In the genomic region with DNA sequence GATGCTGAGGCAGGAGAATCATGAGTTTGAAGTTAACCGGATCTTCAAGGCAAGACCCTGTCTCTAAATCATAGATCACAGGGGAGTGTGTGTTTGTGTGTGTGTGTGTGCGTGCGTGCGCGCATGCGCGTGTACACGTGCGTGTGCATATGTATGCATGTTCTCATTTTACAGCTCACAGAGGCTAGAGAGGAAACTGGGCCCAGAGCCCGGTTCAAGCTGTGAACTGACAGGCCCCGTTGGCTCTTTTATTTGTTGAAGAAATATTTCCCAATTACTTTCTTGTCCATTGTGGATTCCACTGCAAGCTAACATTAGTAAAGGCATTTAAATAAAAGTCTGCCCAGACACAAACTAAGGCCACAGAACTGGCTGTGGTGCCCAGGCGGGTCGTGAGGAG, we compare ENCODE assay signal across 14 mouse cellular contexts.
DNase-seq lines count a peak whose midpoint lies in the region; ATAC-seq and TF ChIP-seq lines count a peak whose summit lies in the region.
"Had no signal": no experiment of that assay in that cellular context is flagged by ENCODE, and none has a peak within 500 bp of the region (broad histone marks: within the 10 kb centered on the region; RNA-seq: fewer than 3 reads in every experiment).

No protein-coding gene starts in this region.

- peaks cover 11% of the 10 kb centered on the region for H3K27me3 ChIP-seq in liver, embryonic 13.5 days
- H3K27me3 ChIP-seq in hindbrain, postnatal 0 days (ENCODE audit: insufficient read depth, low read length) = no peaks in the 10 kb centered on the region
- H3K27me3 ChIP-seq: intestine, embryonic 15.5 days had no signal

- WGBS in liver, embryonic 13.5 days (ENCODE audit: insufficient replicate concordance) = 88% methylated on average over 13 of the region's 13 CpGs
- WGBS in hindbrain, postnatal 0 days = 49% methylated on average over 13 of the region's 13 CpGs

- H3K4me1 ChIP-seq in liver, embryonic 13.5 days (replicated peaks) = peaks cover 76% of the 10 kb centered on the region
- H3K4me1 ChIP-seq in hindbrain, postnatal 0 days (ENCODE audit: insufficient read depth, low read length) = no peaks in the 10 kb centered on the region
- H3K4me1 ChIP-seq: intestine, embryonic 15.5 days had no signal

- peak overlapping the region; percentile 51; the same call in 1 of the 2 replicates for H3K9ac ChIP-seq in liver, embryonic 13.5 days
- H3K9ac ChIP-seq in hindbrain, postnatal 0 days (replicated peaks; ENCODE audit: low read length) = no peak overlapping the region
- H3K9ac ChIP-seq: intestine, embryonic 15.5 days had no signal

- DNase-seq in cerebellum, postnatal 14 days = peak; percentile 43 to 51
- DNase-seq in cerebellum, adult 9-11 months = no peak
- no peak for DNase-seq in liver, embryonic 13.5 days
- DNase-seq in liver (no peak), NIH3T3 (ENCODE audit: low read depth) (peak; percentile 26)
- DNase-seq in hindbrain, postnatal 0 days (ENCODE audit: low spot score) = peak; percentile 70
- DNase-seq in urinary bladder, postnatal 10 days (ENCODE audit: low spot score) = no peak
- DNase-seq: embryo, embryonic 11 days; gastrocnemius, postnatal 25 days; kidney, postnatal 36 days had no signal

- TF ChIP-seq CTCF in hindbrain, postnatal 0 days (IDR thresholded peaks at IDR 0.05; ENCODE audit: low read depth) = no peak

- no peaks in the 10 kb centered on the region for H3K9me3 ChIP-seq in liver, embryonic 13.5 days (replicated peaks)
- H3K9me3 ChIP-seq in hindbrain, postnatal 0 days (ENCODE audit: low read length) = no peaks in the 10 kb centered on the region
- H3K9me3 ChIP-seq: G1E; intestine, embryonic 15.5 days had no signal

- ATAC-seq in liver, embryonic 13.5 days (ENCODE audit: low read depth) = no peak
- ATAC-seq in hindbrain, postnatal 0 days = peak; percentile 61; the same call in 1 of the 2 replicates
- no peak for ATAC-seq in frontal cortex, adult (ENCODE audit: low TSS enrichment)
- ATAC-seq: activated CD4-positive, CD25-positive, alpha-beta regulatory T cell, adult 4 months; intestine, embryonic 15.5 days had no signal

- H3K4me2 ChIP-seq in liver, embryonic 13.5 days = no peak overlapping the region
- H3K4me2 ChIP-seq in hindbrain, postnatal 0 days (ENCODE audit: low read depth, low read length) = no peak overlapping the region
- H3K4me2 ChIP-seq: intestine, embryonic 15.5 days had no signal

- H3K36me3 ChIP-seq in liver, embryonic 13.5 days = no peaks in the 10 kb centered on the region
- H3K36me3 ChIP-seq in hindbrain, postnatal 0 days (ENCODE audit: insufficient read depth, low read length) = no peaks in the 10 kb centered on the region
- H3K36me3 ChIP-seq: G1E; intestine, embryonic 15.5 days had no signal

- H3K27ac ChIP-seq in liver, embryonic 13.5 days = peak overlapping the region; percentile 60
- peak overlapping the region; percentile 5; the same call in 1 of the 2 replicates for H3K27ac ChIP-seq in hindbrain, postnatal 0 days
- H3K27ac ChIP-seq: intestine, embryonic 15.5 days had no signal

- H3K4me3 ChIP-seq in liver, embryonic 13.5 days (replicated peaks) = no peak overlapping the region
- H3K4me3 ChIP-seq in hindbrain, postnatal 0 days (ENCODE audit: low read length) = no peak overlapping the region
- H3K4me3 ChIP-seq: intestine, embryonic 15.5 days had no signal

Comparison
In these comparisons a context has a peak if more than half of its experiments do, and no peak if none do; other contexts are left out.
1. DNase-seq: peak in cerebellum, postnatal 14 days (2 of 2), NIH3T3 (single experiment) and hindbrain, postnatal 0 days (single experiment); none in cerebellum, adult 9-11 months (single experiment), liver, embryonic 13.5 days (single experiment), liver (single experiment) and urinary bladder, postnatal 10 days (single experiment).